Mouse (Mus musculus): ENCODE results near the gene F11. TPM values are rescaled to one million over a fixed set of nuclear protein-coding genes. Genes with fewer than 3 reads are reported as not detected.

Gene F11
- total and polyA plus RNA-seq, 3 experiments, result not detected

DNA sequence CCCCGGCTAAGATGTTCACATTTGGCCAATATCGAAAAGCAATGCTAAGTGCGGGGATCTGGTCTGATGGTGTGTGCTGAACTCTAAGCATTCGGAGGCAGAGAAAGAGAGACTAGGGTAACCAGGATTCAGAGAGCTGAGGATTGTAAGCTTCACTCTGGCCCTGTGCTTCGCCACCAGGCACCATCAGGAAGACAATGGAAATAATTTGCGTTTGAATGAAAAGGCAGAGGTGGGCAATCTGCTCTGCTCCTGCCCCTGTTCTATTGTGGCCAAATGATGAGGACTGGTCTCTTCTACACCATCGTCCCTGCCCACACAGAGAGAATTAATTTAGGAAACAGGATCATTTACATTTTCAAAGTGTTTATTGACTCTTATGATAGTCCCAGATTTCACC, 15.5 kb downstream of the F11 start:
- H3K4me1 ChIP-seq (ENCODE audit: control insufficient read depth in 1 of 2, insufficient read depth in 2 of 2, low read length in 2 of 2), result no peaks in the 10 kb centered on the region
- no peaks in the 10 kb centered on the region for H3K9me3 ChIP-seq (replicated peaks; ENCODE audit: insufficient read depth, low read length)
- no peaks in the 10 kb centered on the region for H3K79me2 ChIP-seq (ENCODE audit: control insufficient read depth, insufficient read depth, low read length, poor library complexity)
- H3K36me3 ChIP-seq (ENCODE audit: control insufficient read depth in 1 of 2, insufficient read depth in 2 of 2, low read length in 2 of 2), result no peaks in the 10 kb centered on the region
- no peaks in the 10 kb centered on the region for H3K27me3 ChIP-seq (ENCODE audit: control insufficient read depth in 1 of 2, insufficient read depth in 2 of 2, low read length in 2 of 2)
- H3K9ac ChIP-seq (ENCODE audit: control insufficient read depth, low read depth, low read length, poor library complexity, severe bottlenecking), result no peak overlapping the region
- H3K4me3 ChIP-seq (ENCODE audit: control insufficient read depth in 1 of 2, insufficient read depth in 1 of 2, low read depth in 2 of 2, low read length in 2 of 2), result no peak overlapping the region
- TF ChIP-seq MAFK (IDR thresholded peaks at IDR 0.05; ENCODE audit: borderline replicate concordance, low read depth, low read length) (no peak), NRF1 (IDR thresholded peaks at IDR 0.05; ENCODE audit: insufficient read depth, low read depth, low read length, poor library complexity, severe bottlenecking) (no peak)
- DNase-seq (ENCODE audit: low read depth, low spot score), result no peak
- H3K27ac ChIP-seq (ENCODE audit: control insufficient read depth, low read depth, low read length), result no peak overlapping the region

DNA sequence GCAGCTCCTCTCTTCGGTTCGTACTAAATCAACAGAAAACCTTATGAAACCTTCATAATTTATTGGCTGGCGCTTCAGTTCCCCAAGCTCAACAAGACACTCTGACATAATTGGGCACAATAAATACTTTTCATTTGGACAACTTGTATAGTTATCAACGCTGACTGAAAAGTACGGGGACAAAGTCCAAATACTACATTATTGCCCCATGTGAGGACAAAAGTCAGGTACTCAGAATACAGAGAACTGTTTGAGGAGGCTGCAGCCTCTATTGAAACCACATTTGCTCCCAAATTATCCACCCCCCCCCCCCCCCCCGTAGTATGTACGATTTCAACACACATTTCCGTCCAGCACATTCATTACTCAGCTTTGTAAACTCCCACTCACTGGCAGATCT, 22.5 kb downstream of the F11 start:
- no peak for DNase-seq (ENCODE audit: low read depth, low spot score)
- no peaks in the 10 kb centered on the region for H3K36me3 ChIP-seq (ENCODE audit: control insufficient read depth in 1 of 2, insufficient read depth in 2 of 2, low read length in 2 of 2)
- no peak for TF ChIP-seq POLR2A (IDR thresholded peaks at IDR 0.05; ENCODE audit: control insufficient read depth in 1 of 2, insufficient read depth in 1 of 2, low read depth in 1 of 2, low read length in 2 of 2, poor library complexity in 1 of 2)
- TF ChIP-seq POLR2AphosphoS2 (IDR thresholded peaks at IDR 0.05; ENCODE audit: low read length), result no peak
- no peak for TF ChIP-seq MYC (IDR thresholded peaks at IDR 0.05; ENCODE audit: low read depth, low read length)
- no peak for TF ChIP-seq MYB (IDR thresholded peaks at IDR 0.05; ENCODE audit: low read depth, low read length)
- no peak for TF ChIP-seq TCF12 (IDR thresholded peaks at IDR 0.05; ENCODE audit: low read depth, low read length)
- no peak for TF ChIP-seq MAFK (IDR thresholded peaks at IDR 0.05; ENCODE audit: borderline replicate concordance, low read depth, low read length)
- no peak for TF ChIP-seq KAT2A (conservative IDR thresholded peaks at IDR 0.05; ENCODE audit: low read depth, low read length)
- no peak for TF ChIP-seq MXI1 (IDR thresholded peaks at IDR 0.05; ENCODE audit: low read depth, low read length)
- no peak for TF ChIP-seq HCFC1 (IDR thresholded peaks at IDR 0.05; ENCODE audit: low read depth, low read length)
- no peak for TF ChIP-seq ELF1 (IDR thresholded peaks at IDR 0.05; ENCODE audit: low read depth, low read length)
- TF ChIP-seq USF2 (IDR thresholded peaks at IDR 0.05; ENCODE audit: borderline replicate concordance in 1 of 2, insufficient read depth in 1 of 2, low read depth in 1 of 2, low read length in 2 of 2), result no peak
- no peak for TF ChIP-seq BHLHE40 (IDR thresholded peaks at IDR 0.05; ENCODE audit: borderline replicate concordance, low read depth, low read length)
- TF ChIP-seq ZC3H11A (IDR thresholded peaks at IDR 0.05; ENCODE audit: low read depth, low read length), result no peak
- TF ChIP-seq UBTF (IDR thresholded peaks at IDR 0.05; ENCODE audit: borderline replicate concordance, insufficient read depth, low read depth, low read length), result no peak
- no peak for TF ChIP-seq ZMIZ1 (IDR thresholded peaks at IDR 0.05; ENCODE audit: low read depth, low read length)
- no peak for TF ChIP-seq TAL1 (IDR thresholded peaks at IDR 0.05; ENCODE audit: low read length)
- TF ChIP-seq POLR2AphosphoS5 (IDR thresholded peaks at IDR 0.05; ENCODE audit: borderline replicate concordance, low read depth, low read length), result no peak
- TF ChIP-seq NRF1 (IDR thresholded peaks at IDR 0.05; ENCODE audit: insufficient read depth, low read depth, low read length, poor library complexity, severe bottlenecking), result no peak
- no peak for TF ChIP-seq NELFE (IDR thresholded peaks at IDR 0.05; ENCODE audit: low read depth, low read length)
- H3K4me3 ChIP-seq (ENCODE audit: control insufficient read depth in 1 of 2, insufficient read depth in 1 of 2, low read depth in 2 of 2, low read length in 2 of 2), result no peak overlapping the region
- no peak overlapping the region for H3K27ac ChIP-seq (ENCODE audit: control insufficient read depth, low read depth, low read length)
- no peaks in the 10 kb centered on the region for H3K4me1 ChIP-seq (ENCODE audit: control insufficient read depth in 1 of 2, insufficient read depth in 2 of 2, low read length in 2 of 2)
- no peaks in the 10 kb centered on the region for H3K79me2 ChIP-seq (ENCODE audit: control insufficient read depth, insufficient read depth, low read length, poor library complexity)
- no peaks in the 10 kb centered on the region for H3K9me3 ChIP-seq (replicated peaks; ENCODE audit: insufficient read depth, low read length)
- no peak overlapping the region for H3K9ac ChIP-seq (ENCODE audit: control insufficient read depth, low read depth, low read length, poor library complexity, severe bottlenecking)
- H3K27me3 ChIP-seq (ENCODE audit: control insufficient read depth in 1 of 2, insufficient read depth in 2 of 2, low read length in 2 of 2), result no peaks in the 10 kb centered on the region
